Mouse (Mus musculus) left cerebral cortex, adult 18-20 months (tissue): ENCODE data around the gene Atf4. TPM values are rescaled to one million over a fixed set of nuclear protein-coding genes. Genes with fewer than 3 reads are reported as not detected.

ENCODE experiments used
- DNase-seq, 2 experiments: peaks; one replicate each; pipeline ENCODE4 v3.0.0; 2021 to 2022; ENCODE audit warnings: low spot score in 2 of 2, mixed read lengths in 1 of 2
- long read RNA-seq, 2 experiments: library from polyadenylated mRNA; stranded (forward); transcript quantifications; one replicate each; pipeline ENCODE4 v2.0.0; 2021
- total RNA-seq, 2 experiments: library from RNA; stranded (reverse); gene quantifications; 2 replicates each; pipeline ENCODE4 v1.2.3; 2021

The Atf4 gene
- 100 to 1,000 TPM; 126 to 133 TPM for total RNA-seq
- long read RNA-seq, experiment 1, transcript Atf4-201 (3 exons, 1,725 nt): major isoform, 71 of 82 reads
- long read RNA-seq, experiment 1, partial matches to known transcripts: 5 of 82 reads
- long read RNA-seq, experiment 1, other reads (novel, unspliced or antisense): 2 of 82 reads
- long read RNA-seq, experiment 2, transcript Atf4-201 (3 exons, 1,725 nt): major isoform, 56 of 69 reads
- long read RNA-seq, experiment 2, partial matches to known transcripts: 8 of 69 reads
- long read RNA-seq, experiment 2, other reads (novel, unspliced or antisense): 0 of 69 reads

DNA sequence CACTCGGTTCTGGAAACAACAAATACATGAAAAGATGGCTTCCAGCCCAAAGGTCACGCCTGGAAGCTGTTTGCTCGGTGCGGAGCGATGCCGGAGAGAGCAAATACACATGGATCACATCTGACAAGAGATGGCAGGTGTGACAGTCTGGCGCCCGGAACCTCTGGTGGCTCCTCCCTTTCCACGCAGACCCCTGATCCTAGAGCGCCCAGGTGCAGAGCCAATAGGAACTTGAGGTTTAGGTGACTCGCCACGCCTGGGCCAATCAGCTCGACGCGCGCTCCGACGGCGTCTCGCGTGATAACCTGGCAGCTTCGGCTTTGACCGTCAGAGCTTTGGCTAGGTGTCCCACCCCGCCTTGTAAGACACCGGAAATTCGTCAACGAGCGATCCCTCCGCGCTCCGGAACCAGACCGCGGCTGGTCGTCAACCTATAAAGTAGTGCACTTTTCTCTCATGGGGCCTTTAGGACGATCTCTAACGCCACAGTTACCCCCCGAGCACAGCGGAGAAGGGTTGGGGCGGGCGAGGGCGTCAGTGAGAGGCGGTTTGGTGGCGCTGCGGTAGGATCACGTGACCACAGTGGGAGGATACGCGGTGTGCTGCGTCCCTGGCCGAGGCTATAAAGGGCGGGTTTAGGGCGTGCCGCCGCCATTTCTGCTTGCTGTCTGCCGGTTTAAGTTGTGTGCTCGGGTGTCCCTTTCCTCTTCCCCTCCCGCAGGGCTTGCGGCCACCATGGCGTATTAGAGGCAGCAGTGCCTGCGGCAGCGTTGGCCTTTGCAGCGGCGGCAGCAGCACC is at the start of gene Atf4:
Gene Atf4 (plus strand): TSS at position 338 of the 799 bp plus-strand sequence.
- DNase-seq: peak; percentile 98 to 99

DNA sequence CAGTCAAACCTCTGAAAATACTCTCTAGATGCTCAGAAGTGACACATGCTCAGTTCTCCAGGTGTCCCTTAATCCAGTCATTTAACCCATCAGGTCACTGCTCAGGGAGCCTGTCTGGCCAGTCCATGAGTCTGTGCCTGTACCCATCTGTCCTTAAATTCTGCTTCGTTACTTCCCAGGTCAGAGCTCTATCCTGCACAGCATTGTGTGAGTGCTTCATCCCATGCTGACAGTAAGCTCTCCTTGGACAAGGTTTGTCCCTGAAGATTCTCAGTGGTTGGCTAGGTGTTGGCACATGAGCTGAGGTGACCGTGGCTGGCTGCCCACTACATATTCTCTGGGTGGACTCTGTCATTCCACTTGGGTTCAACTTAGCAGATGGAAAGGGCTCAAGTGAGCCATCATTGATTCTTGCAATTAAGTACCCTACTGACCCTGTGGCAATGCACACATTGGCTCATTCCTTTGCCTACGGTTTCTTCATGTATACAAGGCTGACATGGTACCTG is 48.9 kb upstream of the Atf4 start:
- no peak for DNase-seq

DNA sequence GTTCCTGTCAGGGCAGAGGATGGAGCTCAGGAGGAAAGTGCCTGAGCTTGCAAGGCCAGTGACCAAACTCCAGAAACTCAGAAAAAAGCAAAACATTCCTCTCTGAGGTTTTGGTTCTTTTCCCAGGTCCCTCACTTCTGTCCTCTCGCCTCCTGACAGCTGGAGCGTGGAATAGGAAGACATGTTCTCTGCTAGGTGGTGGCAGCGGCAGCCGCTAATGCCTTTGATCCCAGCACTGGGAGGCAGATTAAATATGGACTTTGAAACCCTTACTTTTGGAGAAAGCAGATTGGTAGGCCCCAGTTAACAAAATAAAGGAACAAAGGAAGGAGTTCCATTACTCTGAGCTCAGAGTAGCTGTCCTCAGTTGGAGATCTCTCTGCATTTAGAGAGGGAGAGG is 46.5 kb upstream of the Atf4 start:
- DNase-seq: no peak

DNA sequence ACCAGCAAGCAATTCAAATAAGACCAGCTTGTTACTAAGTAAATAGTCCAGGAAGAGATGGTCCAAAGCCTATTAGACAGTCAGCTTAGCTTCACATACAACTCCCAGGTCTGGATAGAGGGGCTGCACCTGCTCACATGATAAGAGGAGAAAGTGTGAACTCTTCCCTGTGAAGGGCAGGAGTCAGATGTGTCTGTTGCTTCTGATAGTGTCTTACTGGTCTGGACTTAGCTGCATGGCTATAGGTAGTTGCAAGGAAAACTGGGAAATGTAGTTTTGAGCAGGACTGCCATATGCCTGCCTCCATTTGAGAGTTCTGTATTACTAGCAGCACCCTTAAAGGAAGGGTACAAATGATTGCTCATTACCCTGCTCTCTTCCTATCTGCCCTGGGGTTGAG is 41.3 kb upstream of the Atf4 start:
- DNase-seq: no peak

DNA sequence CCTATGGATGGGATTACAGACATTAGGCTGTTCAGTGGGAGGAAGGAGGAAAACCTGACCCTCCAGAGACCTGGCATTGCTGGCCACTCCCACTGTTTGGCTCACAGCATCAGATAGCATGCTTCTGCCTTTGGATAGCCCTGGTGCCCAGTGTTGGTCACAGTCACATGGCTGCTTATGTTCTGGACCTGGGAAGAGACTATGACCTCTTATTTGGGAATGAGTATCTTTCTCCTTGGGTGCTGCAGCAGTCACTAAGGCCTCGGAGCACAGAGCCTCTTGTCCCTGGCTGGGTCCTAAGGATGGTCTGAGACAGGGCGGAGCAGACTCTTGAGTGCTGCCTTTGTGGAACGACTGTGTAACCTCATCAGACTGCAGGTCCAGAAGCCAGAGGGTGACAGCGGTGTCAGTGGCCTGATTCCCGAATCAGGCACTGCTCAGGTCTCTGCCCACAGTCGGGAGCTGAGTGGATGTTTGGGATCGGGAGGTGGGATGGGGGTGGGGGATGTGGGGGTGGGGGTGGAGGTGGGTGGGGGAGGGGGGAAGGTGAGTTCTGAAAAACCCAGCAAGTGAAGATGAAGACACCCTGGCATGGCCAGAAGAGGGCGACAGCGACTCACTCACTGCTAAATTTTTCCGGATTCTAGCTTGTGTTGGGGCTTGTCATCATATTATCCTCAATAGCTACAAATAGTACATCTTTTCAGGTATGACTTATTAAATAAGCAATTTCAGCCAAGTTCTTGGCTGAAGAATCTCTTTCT is 39.1 kb upstream of the Atf4 start:
- DNase-seq: peak in 1 of 2 experiments; percentile 45

DNA sequence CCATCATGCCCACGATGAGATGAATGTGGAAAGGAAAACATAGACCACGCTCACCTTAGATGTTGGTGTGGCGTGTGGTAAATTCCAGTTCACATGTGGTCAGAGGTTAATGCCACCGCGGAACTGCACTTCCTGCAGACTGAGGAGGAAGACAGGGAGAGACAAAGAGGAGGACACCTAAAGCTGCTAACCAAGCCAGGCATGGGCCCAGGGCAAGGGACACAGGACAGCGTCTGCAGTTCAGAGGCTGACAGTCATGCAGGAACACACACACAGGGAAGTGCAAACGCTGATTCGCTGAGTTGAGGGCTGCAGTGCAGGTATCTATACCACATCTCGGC is 38.5 kb upstream of the Atf4 start:
- no peak for DNase-seq

DNA sequence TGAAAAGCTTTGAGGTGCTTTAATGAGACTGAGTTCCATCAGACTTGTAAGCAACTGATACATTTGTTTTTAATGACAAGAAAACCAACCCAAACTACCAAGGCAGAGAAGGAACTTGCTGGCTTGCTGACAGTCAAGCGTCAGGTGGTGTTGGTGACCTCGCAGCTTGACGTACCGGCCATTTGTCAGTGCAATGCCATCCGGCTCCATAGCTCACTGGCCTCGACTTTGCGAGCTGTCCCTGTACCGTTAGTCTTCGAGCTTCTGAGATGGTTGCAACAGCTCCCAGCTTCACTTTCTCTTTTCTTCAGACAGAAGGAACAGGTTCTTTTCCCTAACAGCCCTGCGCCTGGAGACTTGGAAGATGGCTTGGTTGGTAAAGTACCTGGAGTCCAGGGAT is 37.5 kb upstream of the Atf4 start:
- no peak for DNase-seq

DNA sequence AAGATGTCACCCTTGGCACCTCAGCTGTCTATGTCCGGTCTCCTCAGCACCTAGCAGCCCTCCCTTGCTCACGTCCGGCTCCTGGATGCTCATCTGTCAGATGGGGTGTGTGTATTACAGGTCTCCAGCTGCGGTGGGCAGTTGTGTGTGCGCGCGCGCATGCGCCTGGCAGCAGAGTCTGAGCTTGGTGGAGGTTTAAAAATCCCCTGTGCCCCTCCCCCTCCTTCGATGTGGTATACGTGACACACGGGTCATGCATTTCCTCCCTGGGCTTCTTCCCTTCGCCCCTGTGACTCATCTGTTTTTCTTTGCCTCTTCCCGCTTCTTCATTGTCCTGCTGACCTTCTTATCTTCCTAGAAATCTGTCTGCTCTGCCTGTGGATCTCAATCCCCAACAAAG is 35.8 kb upstream of the Atf4 start:
- DNase-seq: no peak

DNA sequence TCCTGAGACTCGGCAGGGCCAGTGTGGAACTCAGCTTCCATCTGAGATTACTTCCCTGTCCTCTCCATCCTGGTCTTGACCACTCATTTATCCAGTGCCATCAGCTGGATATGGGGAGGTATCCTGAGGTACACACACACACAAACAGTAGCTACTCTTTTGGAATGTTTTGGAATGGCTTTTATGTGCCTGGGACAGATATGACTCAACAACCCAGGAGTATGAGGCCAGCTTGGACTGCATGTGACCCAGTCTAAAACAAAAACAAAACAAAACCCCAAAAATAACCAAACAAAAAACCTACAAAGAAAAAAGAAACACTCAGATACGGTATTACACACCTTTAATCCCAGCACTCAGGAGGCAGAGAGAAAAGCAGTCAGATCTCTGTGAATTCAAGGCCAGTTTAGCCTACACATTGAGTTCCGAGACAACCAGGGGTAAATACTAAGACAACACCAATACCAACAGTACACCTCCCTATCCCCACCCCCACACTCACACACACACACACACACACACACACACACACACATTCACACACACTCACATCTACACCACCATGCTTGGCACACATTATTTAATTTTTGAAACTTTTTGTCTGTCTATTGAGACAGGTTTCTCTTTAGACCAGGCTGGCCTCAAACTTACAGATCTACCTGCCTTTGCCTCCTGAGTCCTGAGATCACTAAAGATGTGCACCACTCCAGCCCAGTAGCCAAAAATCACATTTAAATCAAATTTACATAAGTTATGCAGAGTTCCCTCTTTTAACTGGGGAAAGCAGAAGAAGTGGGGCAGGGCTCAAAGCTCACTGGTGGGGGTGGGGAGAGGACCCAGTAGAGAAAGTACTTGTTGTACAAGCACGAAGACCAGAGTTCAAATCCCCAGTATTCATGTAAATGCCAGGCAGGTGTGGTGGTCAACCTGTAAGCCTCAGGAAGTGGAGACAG is 35.0 kb upstream of the Atf4 start:
- DNase-seq: no peak

DNA sequence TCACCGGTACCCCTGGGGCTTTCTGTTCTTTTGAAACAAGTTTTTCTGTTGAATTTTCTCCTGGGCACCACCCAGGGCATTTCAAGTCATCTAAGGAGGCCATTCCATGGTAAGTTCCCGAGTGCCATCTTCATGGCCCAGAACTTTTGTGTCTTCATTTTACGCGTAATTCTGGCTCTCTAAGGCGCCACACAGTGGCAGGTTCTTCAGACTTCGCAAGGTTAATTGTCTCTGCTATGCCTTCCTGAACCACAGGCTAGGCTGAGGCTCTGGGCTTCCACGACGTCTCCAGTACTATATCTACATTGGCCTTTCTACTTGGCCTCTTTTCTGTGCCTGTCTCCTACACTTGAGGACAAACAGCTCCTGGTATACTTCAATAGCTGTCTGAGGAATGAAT is 34.0 kb upstream of the Atf4 start:
- no peak for DNase-seq

DNA sequence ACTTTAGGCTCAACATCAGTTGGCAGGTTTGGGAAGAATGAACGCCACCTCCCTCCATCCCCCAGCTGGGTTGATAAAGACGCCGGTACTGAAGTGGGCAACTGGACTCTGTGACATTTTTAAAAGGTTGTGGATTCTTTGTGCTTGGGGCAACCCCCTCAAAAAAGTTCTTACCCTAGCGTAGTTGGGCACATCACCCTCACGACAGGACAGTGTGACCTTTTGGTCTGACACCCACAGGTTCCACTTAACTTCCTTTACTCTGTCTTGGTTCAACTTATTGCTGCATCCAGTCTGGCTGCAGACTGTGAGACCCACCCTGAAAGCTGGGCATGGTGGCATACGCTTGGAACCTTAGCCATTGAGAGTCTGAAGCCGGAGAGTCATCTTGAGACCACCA is 31.2 kb upstream of the Atf4 start:
- DNase-seq: no peak

DNA sequence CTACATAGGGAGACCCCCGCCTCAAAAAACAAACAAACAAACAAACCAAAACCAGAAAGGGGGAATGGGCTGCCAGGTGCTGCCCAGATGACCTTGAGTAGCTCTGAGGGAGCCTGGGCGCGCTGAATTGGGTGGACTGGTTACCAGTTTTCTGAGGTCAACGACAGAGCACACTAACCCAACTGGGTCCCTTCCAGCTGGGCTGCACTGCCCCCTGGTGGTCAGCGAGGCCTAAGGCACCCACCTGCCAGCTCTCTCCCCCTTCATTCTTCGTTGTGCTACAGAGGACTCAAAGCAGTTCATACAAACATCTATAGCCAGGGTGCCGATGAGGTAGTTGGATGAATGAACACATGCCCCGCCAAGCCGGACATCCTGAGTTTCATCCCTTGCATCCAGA is 29.8 kb upstream of the Atf4 start:
- DNase-seq: peak; percentile 42 to 57

DNA sequence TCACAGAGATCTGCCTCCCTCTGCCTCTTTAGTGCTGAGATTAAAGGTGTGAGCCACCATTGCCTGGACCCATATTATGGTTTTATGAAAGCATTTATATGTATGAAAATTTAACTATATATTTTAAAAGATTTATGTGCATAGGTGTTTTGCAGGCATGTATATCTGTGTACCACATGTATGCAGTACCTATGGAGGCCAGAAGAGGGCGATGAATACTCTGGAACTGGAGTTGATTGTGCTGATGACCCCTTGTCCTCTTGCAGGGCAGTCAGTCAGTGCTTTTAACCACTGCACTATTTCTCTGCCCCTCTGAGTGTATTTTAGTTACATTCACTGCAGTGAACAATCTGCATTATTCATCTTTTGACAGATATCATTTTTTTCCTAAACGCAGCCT is 29.2 kb upstream of the Atf4 start:
- DNase-seq: peak in 1 of 2 experiments; percentile 34

DNA sequence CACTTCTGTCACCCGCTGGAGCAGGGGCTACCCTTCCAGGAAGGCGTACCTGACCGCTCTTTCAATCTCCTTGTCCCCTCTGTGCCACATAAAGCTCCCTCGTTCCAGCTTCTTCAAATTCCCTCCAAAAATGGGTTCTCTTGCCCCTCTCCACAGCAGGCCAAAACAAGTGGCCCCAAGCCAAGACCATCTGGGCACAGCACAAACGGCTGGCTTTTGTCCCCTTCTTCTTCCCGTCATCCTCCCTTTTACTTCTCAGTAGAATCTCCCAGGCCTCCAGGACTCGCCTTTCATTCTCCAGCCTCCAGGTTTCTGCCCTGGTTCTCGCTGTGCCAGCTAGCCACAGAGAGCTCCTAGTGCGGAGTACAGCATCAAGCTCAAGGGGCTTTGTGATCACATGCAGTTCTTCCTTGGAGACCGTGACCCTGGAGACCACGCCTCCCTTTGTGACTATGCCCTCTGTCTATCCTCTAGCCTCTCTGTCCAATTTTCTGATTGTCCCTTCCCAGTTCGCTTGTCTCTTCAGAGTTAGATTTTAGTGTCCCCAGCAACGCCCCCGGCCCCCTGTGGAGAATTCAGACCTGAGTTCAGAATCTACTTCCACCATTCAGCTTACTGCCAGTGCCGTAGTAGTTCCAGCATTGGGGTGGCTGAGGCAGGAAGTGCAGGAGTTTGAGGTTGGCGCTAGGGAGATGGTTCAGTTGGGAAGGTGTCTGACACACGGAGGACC is 26.7 kb upstream of the Atf4 start:
- DNase-seq: no peak

DNA sequence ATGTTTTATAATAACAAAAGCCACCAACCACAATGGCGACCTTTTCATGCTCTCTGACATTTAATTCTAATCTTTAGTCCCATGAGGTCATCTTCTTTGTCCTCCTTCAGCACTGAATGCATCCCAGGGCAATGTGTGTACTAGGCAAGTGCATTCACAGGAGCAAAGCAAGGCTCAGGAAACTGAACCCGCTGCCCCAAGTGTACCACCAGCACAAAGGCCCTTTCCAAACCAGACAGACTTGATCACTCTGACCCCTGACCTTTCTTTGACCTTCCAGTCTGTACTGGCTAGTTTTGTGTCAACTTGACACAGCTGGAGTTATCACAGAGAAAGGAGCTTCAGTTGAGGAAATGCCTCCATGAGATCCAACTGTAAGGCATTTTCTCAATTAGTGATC is 22.7 kb upstream of the Atf4 start:
- DNase-seq: no peak

DNA sequence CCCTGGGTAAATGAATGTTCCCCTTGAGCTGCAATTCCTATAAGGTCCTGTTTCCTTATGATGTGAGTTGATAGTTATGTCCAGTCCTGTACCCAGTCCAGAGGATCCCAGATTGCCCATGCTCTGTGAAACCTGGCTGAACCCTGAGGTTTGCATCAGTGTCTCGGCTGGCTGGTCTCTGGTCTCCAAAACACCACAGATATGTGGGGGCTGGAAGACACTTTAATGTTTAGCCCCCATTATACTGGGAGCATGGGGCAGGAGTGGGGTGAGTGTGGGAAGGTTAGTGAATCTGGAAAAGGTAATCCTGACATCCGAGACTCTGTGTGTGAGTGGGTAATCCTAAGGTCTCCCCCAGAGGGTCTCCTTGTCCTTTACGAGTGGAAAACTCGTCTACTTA is 21.9 kb upstream of the Atf4 start:
- DNase-seq: no peak

DNA sequence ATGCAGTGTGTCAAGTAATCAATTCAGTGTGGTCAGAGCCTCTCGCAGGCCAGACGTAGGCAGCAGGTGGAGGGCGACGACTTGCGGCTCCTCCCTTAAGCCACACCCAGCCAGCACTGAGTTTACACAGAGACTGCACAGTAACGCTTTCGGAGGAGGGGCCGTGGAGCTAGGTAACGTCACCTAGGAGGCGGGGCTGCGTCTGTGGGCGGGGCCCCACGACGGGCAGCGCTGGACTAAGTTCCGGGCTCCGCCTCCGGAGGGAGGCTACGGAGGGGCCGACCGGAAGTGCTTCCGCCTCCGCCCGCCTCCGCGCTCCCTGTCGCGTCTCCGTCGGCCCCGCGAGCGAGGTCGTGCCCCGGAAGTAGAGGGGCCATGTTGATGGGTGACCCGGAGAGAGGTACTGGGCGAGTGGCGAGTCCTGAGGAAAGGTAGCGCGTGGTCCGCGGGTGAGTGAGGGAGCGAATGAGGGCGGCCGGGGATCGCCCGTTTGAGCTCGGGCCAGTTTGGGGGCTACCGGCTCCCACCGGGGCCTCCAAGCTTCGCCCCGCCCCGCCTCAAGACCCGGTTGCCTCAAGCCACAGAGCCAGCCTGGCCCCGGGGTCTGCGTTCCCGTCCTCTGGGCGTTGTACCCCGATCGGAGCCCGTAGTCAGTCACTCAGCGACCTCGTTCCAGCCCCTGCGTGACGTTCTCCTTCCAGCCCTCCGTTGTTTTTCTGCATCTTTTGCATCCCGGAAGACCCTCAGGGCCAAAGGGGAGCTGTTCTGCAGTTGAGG is 21.1 kb upstream of the Atf4 start, which contains the start of gene Mief1:
Gene Mief1 (plus strand): TSS at position 286 of the 777 bp plus-strand sequence.
- peak; percentile 97 to 98 for DNase-seq

DNA sequence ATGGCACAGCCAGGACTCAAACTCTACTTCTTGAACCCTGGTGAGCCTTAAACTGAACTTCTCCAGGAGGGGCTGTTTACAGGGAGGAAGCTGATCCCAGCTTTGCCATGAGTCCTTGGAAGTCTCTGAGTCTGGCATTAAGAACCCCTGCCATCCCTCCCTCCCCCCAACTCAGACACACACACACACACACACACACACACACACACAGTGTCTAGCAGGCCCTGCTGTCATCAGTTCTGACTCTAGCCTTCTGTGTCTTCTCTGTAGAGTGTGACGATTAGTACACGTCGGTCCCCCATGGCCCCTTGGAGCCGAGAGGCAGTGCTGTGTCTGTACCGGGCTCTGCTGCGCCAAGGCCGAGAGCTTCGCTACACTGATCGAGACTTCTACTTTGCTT is 19.4 kb upstream of the Atf4 start, which contains the start of gene AC140267.1:
Gene AC140267.1 (plus strand): TSS at position 301 of the 400 bp plus-strand sequence.
- no peak for DNase-seq

DNA sequence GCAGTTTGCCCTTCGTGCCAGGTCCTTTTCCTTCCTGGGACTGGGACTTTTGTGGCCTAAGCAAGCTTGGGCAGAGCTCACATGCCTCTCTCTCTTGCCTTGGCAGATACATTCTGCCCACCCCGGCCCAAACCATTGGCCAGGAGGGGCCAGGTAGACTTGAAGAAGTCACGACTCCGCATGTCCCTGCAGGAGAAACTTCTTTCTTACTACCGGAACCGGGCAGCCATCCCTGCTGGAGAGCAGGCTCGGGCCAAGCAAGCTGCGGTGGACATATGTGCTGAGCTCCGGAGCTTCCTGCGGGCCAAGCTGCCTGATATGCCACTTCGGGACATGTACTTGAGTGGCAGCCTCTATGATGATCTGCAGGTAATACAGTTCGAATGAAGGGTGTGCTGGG is 6.8 kb upstream of the Atf4 start:
- no peak for DNase-seq
